Mouse (Mus musculus) bone marrow macrophage, adult 2 months (primary cell): ENCODE measurements around the gene Klf15.

Source experiments
- CTCF ChIP-seq: IDR thresholded peaks from 2 replicates; pipeline ENCODE4 v1.5.1; 2012; ENCODE audit warnings: low read depth, mild to moderate bottlenecking, low read length, moderate library complexity
- POLR2A ChIP-seq: IDR thresholded peaks from 2 replicates; pipeline ENCODE4 v1.6.1; 2012; ENCODE audit warnings: mild to moderate bottlenecking, low read depth, low read length, borderline replicate concordance

- TF ChIP-seq POLR2A (no peak), CTCF (no peak)
Observed at GRCm38 (mm10) chr6:90499509-90499908, 37.1 kb downstream of the Klf15 start.
